Mouse (Mus musculus) intestine, embryonic 16.5 days (tissue): ENCODE results near the gene Rassf7. TPM values are rescaled to one million over a fixed set of nuclear protein-coding genes. Genes with fewer than 3 reads are reported as not detected.

Source experiments
- ATAC-seq: fragments of 200-750 bp; cut with Nextera tagmentation; 2 replicates; pipeline ENCODE4 v1.8.0; 2017; ENCODE audit warnings: moderate TSS enrichment, moderate library complexity
- H3K27ac ChIP-seq: fragments of 300-500 bp; sonication (generic); 2 replicates; pipeline ENCODE4 v1.5.1; 2014; ENCODE audit warnings: mild to moderate bottlenecking, low read length
- H3K27me3 ChIP-seq: fragments of 300-500 bp; sonication (generic); replicated peaks from 2 replicates; pipeline ENCODE4 v1.6.1; 2014; ENCODE audit warnings: low read length, control low read depth, mixed read lengths; ENCODE audit not compliant: control insufficient read depth, insufficient read depth
- H3K36me3 ChIP-seq: fragments of 300-500 bp; sonication (generic); 2 replicates; pipeline ENCODE4 v1.6.1; 2014; ENCODE audit warnings: low read length, control low read depth; ENCODE audit not compliant: control insufficient read depth, insufficient read depth
- H3K4me1 ChIP-seq: fragments of 300-500 bp; sonication (generic); 2 replicates; pipeline ENCODE4 v1.6.1; 2014; ENCODE audit warnings: low read length, control low read depth, mixed read lengths; ENCODE audit not compliant: control insufficient read depth, insufficient read depth
- H3K4me2 ChIP-seq: fragments of 300-500 bp; sonication (generic); 2 replicates; pipeline ENCODE4 v1.6.1; 2014; ENCODE audit warnings: low read depth, low read length, control low read depth
- H3K4me3 ChIP-seq: fragments of 300-500 bp; sonication (generic); 2 replicates; pipeline ENCODE4 v1.5.1; 2014; ENCODE audit warnings: mild to moderate bottlenecking, low read length
- H3K9ac ChIP-seq: fragments of 300-500 bp; sonication (generic); 2 replicates; pipeline ENCODE4 v1.6.1; 2014; ENCODE audit warnings: low read depth, low read length
- H3K9me3 ChIP-seq: fragments of 300-500 bp; sonication (generic); 2 replicates; pipeline ENCODE4 v1.6.1; 2016; ENCODE audit warnings: low read length, control low read depth; ENCODE audit not compliant: control insufficient read depth
- WGBS: fragments of 180-500 bp; shearing (Covaris S2); extraction: QIAGEN DNeasy Blood & Tissue Kit; methylation state at CpG from one replicate; pipeline ENCODE4 v1.1.7; 2014; 5-methylcytosine and 5-hydroxymethylcytosine counted together
- polyA plus RNA-seq: library from polyadenylated mRNA; unstranded; fragments of >200 nt; fragmentation: Nextera tagmentation; extraction: Ambion mirVana; gene quantifications from 2 replicates; pipeline ENCODE4 v1.2.1, GENCODE M21; 2015

The Rassf7 gene
- polyA plus RNA-seq, 1 experiment from 2014 or later = 77.5 TPM

DNA sequence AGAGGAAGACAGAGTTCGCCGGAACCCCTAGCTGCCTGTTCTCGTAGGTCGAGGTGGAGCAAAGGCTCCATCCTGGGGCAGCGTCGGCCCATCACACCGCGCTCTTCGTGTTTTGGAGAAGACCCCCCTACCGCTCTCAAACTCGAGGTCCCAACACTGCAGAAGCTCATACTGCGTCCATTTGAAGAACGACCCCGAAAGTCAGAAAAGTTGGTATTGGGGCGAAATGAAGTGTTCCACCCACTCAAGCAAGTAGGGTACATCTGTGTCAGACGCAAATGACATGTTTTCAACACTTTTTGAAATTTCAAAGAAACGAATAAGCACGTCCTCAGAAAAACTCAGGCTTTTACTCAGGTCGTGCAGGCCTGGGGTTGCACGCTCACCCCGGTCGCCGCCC, 21.3 kb upstream of the Rassf7 start:
- H3K4me1 ChIP-seq = peaks cover 17% of the 10 kb centered on the region
- peak overlapping the region; percentile 92 for H3K4me3 ChIP-seq
- peak overlapping the region; percentile 78 for H3K9ac ChIP-seq
- no peaks in the 10 kb centered on the region for H3K27me3 ChIP-seq
- H3K9me3 ChIP-seq = no peaks in the 10 kb centered on the region
- H3K27ac ChIP-seq = peak overlapping the region; percentile 90
- ATAC-seq = no peak
- under 1% methylated on average over 23 of the region's 23 CpGs for WGBS
- peak overlapping the region; percentile 97 for H3K4me2 ChIP-seq
- peaks cover 12% of the 10 kb centered on the region; the same call in 1 of the 2 replicates for H3K36me3 ChIP-seq

DNA sequence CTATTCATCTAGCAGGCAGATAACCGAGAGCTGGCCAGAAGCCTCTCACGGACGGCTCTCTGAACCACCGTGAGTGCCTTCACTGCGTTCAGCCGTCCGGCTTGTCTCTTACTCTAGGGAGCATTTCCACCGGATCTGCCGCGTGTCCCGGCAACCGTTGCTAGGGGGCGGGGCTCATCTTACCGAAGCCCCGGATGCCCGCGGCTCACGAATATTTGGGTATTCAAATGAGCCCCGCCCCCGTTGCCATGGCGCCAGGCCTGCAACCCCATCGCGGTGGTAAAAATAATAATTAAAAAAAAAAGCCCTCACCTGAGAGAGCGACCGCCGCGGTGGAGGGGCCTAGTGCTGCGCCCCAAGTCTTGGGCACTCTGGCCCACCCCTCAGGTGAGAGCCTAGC, 20.8 kb upstream of the Rassf7 start:
- H3K4me3 ChIP-seq = peak overlapping the region; percentile 92
- no peaks in the 10 kb centered on the region for H3K27me3 ChIP-seq
- H3K9me3 ChIP-seq = no peaks in the 10 kb centered on the region
- peak; percentile 16 for ATAC-seq
- H3K4me1 ChIP-seq = peaks cover 17% of the 10 kb centered on the region
- H3K4me2 ChIP-seq = peak overlapping the region; percentile 97
- peak overlapping the region; percentile 78 for H3K9ac ChIP-seq
- peak overlapping the region; percentile 90 for H3K27ac ChIP-seq
- peaks cover 10% of the 10 kb centered on the region; the same call in 1 of the 2 replicates for H3K36me3 ChIP-seq
- under 1% methylated on average over 28 of the region's 28 CpGs for WGBS

DNA sequence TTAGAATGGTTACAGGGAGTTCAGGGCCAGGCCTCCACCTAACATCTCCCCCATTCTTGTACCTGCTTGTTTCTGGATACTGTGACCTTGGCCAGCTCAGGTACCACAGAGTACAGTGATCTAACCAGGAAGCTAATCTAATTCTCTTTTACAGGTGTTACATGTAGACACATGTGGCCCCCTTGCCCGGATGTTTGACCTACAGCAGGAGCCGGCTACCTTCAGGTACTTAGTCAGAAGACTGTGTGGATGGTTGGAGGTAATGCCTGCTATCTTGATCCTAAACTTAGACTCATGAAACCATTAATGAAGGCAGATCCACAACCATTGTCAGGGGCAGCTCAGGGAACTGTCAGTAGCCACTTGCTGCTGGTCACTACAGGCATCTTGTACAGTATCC, 19.9 kb upstream of the Rassf7 start:
- Histone ChIP-seq H3K9me3 (no peaks in the 10 kb centered on the region), H3K4me2 (no peak overlapping the region), H3K27me3 (no peaks in the 10 kb centered on the region), H3K4me3 (no peak overlapping the region), H3K4me1 (peaks cover 17% of the 10 kb centered on the region), H3K36me3 (peaks cover 7% of the 10 kb centered on the region; the same call in 1 of the 2 replicates), H3K9ac (no peak overlapping the region), H3K27ac (peak overlapping the region; percentile 59; the same call in 1 of the 2 replicates)
- 76% methylated on average over 2 of the region's 2 CpGs for WGBS
- no peak for ATAC-seq

DNA sequence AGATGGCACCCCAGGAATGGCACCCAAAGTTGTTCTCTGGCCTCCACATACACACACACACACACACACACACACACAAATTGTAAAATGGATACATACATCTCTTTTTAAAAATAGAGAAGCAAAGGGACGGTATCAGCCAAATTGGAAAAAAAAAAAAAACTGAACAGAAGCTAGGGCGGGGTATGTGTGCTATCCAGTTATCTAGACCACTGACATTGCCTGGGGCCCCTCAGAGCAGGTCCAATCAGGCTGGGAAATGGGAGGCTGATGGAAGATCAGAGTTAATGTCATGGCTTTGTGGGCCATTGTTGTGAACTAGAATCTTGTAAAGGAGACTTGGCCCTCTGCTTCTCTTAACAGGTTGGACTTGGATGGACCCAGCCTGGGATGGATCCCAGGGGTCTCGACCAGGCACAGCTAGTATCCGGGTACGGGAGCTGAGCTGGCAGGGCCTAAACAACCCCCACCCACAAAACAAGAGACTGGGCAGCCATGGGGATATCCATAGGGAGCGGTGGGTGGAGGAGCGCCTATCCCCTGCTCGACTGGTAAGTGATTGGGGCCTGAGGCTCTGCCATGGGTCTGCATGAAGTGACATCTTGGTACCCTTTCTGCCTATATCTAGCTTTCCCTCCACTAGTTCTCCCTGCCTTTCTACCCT, 18.9 kb upstream of the Rassf7 start:
- Histone ChIP-seq H3K9me3 (no peaks in the 10 kb centered on the region), H3K9ac (no peak overlapping the region), H3K4me2 (no peak overlapping the region), H3K4me1 (peaks cover 17% of the 10 kb centered on the region), H3K4me3 (no peak overlapping the region), H3K36me3 (no peaks in the 10 kb centered on the region), H3K27ac (no peak overlapping the region), H3K27me3 (no peaks in the 10 kb centered on the region)
- no peak for ATAC-seq
- WGBS = 87% methylated on average over 8 of the region's 8 CpGs

DNA sequence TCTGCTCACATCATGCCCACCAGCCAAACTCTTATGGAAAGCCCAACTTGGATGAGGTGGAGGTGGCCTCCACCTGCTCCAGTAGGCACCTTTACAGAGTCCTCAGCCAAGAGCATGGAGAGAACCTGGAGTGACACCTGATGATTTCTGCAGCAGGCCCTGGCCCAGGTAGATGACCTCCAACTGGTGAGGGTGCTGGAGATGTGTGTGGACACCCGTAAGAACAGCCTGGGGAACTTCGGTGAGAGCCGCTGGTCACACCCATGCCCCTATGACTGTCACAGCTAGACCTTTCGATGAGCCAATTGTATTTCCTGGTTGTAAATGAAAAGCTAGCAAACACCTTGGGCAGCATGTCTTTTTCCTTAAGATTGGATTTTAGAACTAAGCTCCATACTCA, 17.5 kb upstream of the Rassf7 start:
- H3K9ac ChIP-seq = no peak overlapping the region
- no peak overlapping the region for H3K4me2 ChIP-seq
- no peaks in the 10 kb centered on the region for H3K36me3 ChIP-seq
- H3K27ac ChIP-seq = no peak overlapping the region
- H3K4me3 ChIP-seq = no peak overlapping the region
- ATAC-seq = no peak
- no peaks in the 10 kb centered on the region for H3K9me3 ChIP-seq
- 70% methylated on average over 4 of the region's 4 CpGs for WGBS
- peaks cover 8% of the 10 kb centered on the region for H3K4me1 ChIP-seq
- H3K27me3 ChIP-seq = no peaks in the 10 kb centered on the region

DNA sequence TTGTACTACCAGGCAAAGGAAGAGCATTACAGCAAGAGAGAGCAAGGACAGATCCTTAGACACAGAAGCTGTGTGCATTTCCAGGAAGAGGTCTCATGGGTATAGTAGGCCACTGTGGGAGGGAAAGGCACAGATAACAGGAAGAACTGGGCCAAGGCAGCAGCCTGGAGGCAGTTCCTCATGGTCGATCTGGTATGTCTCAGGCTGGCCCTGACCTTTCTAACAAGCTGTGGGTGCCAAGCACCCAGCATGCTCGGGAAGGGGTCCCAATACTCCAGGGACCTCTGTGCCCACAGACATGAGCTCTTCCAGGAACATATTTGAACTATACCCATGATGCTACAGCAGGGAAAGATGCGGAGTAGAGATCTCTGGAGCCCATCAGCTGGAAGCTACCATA, 11.1 kb upstream of the Rassf7 start:
- H3K36me3 ChIP-seq = no peaks in the 10 kb centered on the region
- H3K27me3 ChIP-seq = no peaks in the 10 kb centered on the region
- no peak overlapping the region for H3K9ac ChIP-seq
- no peak for ATAC-seq
- H3K9me3 ChIP-seq = no peaks in the 10 kb centered on the region
- 79% methylated on average over 3 of the region's 3 CpGs for WGBS
- no peak overlapping the region for H3K4me3 ChIP-seq
- no peak overlapping the region for H3K4me2 ChIP-seq
- no peak overlapping the region for H3K27ac ChIP-seq
- no peaks in the 10 kb centered on the region for H3K4me1 ChIP-seq

DNA sequence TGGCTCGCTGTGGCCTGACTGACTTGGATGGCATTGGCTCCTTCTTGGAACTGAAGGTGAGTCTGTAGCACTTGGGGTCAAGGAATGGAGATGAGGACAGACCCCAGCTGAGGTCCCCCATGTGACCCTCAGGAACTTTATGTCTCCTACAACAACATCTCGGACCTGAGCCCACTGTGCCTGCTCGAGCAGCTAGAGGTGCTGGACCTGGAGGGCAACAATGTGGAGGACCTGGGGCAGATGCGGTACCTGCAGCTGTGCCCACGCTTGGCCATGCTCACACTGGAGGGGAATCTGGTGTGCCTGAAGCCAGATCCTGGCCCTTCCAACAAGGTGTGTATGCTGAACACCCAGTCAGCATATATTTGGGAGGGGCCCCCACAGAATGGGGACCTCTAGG, 10.2 kb upstream of the Rassf7 start:
- no peak for ATAC-seq
- 82% methylated on average over 5 of the region's 5 CpGs for WGBS
- no peaks in the 10 kb centered on the region for H3K36me3 ChIP-seq
- H3K4me1 ChIP-seq = peaks cover 4% of the 10 kb centered on the region; the same call in 1 of the 2 replicates
- H3K27me3 ChIP-seq = no peaks in the 10 kb centered on the region
- no peak overlapping the region for H3K9ac ChIP-seq
- no peak overlapping the region for H3K4me3 ChIP-seq
- no peak overlapping the region for H3K4me2 ChIP-seq
- no peaks in the 10 kb centered on the region for H3K9me3 ChIP-seq
- no peak overlapping the region for H3K27ac ChIP-seq

DNA sequence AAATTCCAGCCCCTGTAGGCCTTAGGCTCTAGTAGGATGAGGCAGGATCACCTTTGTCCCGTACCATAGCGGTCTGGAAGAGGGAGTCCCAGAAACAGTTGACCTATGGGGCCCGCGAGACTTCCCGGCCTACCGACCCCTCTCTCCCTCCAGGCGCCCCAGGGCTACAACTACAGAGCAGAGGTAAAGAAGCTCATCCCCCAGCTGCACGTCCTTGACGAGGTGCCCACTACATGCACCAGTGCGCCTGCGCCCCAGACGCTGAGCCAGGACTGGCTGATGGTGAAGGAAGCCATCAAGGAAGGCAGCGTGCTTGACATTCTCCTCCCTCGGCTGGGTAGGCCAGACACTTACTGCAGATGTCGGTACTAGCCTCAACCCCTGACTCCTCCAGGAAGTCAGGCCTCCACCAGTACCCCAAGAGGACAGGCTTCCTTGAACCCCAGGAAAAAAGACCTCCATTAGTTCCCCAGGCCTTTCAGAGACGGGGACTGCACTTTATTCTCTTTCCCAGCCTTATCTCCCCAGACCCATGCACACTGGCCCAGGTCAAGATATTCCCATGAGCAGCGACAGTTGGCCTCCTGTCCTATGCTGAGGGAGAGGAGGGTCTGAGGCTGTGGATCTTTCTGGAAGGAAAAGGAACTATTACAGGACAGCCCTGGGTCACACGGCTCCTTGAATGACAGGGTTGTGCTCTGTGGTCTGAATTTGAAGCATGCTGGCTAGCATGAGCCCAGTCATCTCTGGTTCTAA, 9.3 kb upstream of the Rassf7 start:
- Histone ChIP-seq H3K27me3 (no peaks in the 10 kb centered on the region), H3K4me2 (no peak overlapping the region), H3K36me3 (no peaks in the 10 kb centered on the region), H3K9ac (no peak overlapping the region), H3K27ac (no peak overlapping the region), H3K4me1 (peaks cover 11% of the 10 kb centered on the region; the same call in 1 of the 2 replicates), H3K9me3 (no peaks in the 10 kb centered on the region), H3K4me3 (no peak overlapping the region)
- 91% methylated on average over 18 of the region's 18 CpGs for WGBS
- ATAC-seq = no peak

DNA sequence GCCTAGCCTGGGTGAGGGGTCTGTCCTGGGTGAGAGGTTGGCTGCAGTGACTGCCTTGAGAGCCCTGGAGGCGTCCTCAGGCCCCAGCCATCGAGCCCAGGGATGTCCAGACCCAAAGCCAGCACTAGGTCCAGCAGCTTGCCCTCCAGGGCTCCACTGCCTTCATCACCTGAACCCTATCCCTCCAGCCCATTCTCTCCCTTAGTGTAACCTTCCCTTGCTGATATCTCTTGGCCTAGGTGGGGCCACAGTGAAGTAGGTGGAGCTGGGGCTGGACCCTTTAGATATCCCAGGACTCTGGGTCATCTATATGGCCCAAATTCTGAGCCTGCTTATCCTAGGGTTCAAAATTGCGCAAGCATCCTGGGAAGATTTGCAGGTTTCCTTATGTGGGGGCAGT, 6.1 kb upstream of the Rassf7 start:
- Histone ChIP-seq H3K4me1 (peaks cover 29% of the 10 kb centered on the region; the same call in 1 of the 2 replicates), H3K4me2 (no peak overlapping the region), H3K9ac (no peak overlapping the region), H3K36me3 (no peaks in the 10 kb centered on the region), H3K4me3 (no peak overlapping the region), H3K27me3 (no peaks in the 10 kb centered on the region), H3K9me3 (no peaks in the 10 kb centered on the region), H3K27ac (no peak overlapping the region)
- ATAC-seq = no peak
- WGBS = 66% methylated on average over 3 of the region's 3 CpGs
